Mouse (Mus musculus) liver, embryonic 16.5 days (tissue): ENCODE data around the gene Opcml. TPM values are rescaled to one million over a fixed set of nuclear protein-coding genes. Genes with fewer than 3 reads are reported as not detected.

Source experiments
- ATAC-seq: fragments of 200-750 bp; cut with Nextera tagmentation; 2 replicates; pipeline ENCODE4 v1.8.0; 2017; ENCODE audit warnings: low read depth, mild to moderate bottlenecking, moderate number of reproducible peaks, moderate library complexity
- H3K27ac ChIP-seq: fragments of 300-500 bp; sonication (generic); 2 replicates; pipeline ENCODE4 v1.5.1; 2014; ENCODE audit warnings: mild to moderate bottlenecking, low read length
- H3K27me3 ChIP-seq: fragments of 300-500 bp; sonication (generic); 2 replicates; pipeline ENCODE4 v1.6.1; 2014; ENCODE audit warnings: low read depth, low read length, mixed read lengths; ENCODE audit not compliant: control insufficient read depth, insufficient read depth
- H3K36me3 ChIP-seq: fragments of 300-500 bp; sonication (generic); 2 replicates; pipeline ENCODE4 v1.6.1; 2014; ENCODE audit warnings: mild to moderate bottlenecking; ENCODE audit not compliant: control insufficient read depth, insufficient read depth
- H3K4me1 ChIP-seq: fragments of 300-500 bp; sonication (generic); 2 replicates; pipeline ENCODE4 v1.6.1; 2014; ENCODE audit warnings: low read depth, low read length, mixed read lengths; ENCODE audit not compliant: control insufficient read depth
- H3K4me2 ChIP-seq: fragments of 300-500 bp; sonication (generic); 2 replicates; pipeline ENCODE4 v1.6.1; 2014; ENCODE audit warnings: low read depth, low read length, mixed read lengths
- H3K4me3 ChIP-seq: fragments of 300-500 bp; sonication (generic); 2 replicates; pipeline ENCODE4 v1.5.1; 2014; ENCODE audit warnings: low read depth, mild to moderate bottlenecking, low read length
- H3K9ac ChIP-seq: fragments of 300-500 bp; sonication (generic); 2 replicates; pipeline ENCODE4 v1.6.1; 2014; ENCODE audit warnings: low read depth, low read length
- H3K9me3 ChIP-seq: fragments of 300-500 bp; sonication (generic); replicated peaks from 2 replicates; pipeline ENCODE4 v1.6.1; 2016; ENCODE audit warnings: low read length; ENCODE audit not compliant: control insufficient read depth
- WGBS: fragments of 180-500 bp; shearing (Covaris S2); extraction: QIAGEN DNeasy Blood & Tissue Kit; methylation state at CpG from one replicate; pipeline ENCODE4 v1.1.7; 2014; ENCODE audit not compliant: insufficient replicate concordance; 5-methylcytosine and 5-hydroxymethylcytosine counted together
- polyA plus RNA-seq: library from polyadenylated mRNA; unstranded; fragments of >200 nt; fragmentation: Nextera tagmentation; extraction: Ambion mirVana; gene quantifications from 2 replicates; pipeline ENCODE4 v1.2.1, GENCODE M21; 2015

Gene Opcml
- polyA plus RNA-seq, 1 experiment from 2014 or later: 0.26 TPM

- H3K4me1 ChIP-seq: no peaks in the 10 kb centered on the region
- no peaks in the 10 kb centered on the region for H3K36me3 ChIP-seq
- H3K4me3 ChIP-seq: no peak overlapping the region
- H3K9me3 ChIP-seq: no peaks in the 10 kb centered on the region
- no peak overlapping the region for H3K9ac ChIP-seq
- no peak overlapping the region for H3K27ac ChIP-seq
- H3K4me2 ChIP-seq: no peak overlapping the region
- 36% methylated on average over 2 of the region's 2 CpGs for WGBS
- no peak for ATAC-seq
- no peaks in the 10 kb centered on the region for H3K27me3 ChIP-seq
Measured at GRCm38 (mm10) chr9:28571682-28572081, 781.1 kb downstream of the Opcml start.

GRCm38 (mm10) chr9:28572136-28572774 lies 781.7 kb downstream of the Opcml start:
- Histone ChIP-seq H3K27me3 (no peaks in the 10 kb centered on the region), H3K4me3 (no peak overlapping the region), H3K9ac (no peak overlapping the region), H3K4me2 (no peak overlapping the region), H3K4me1 (no peaks in the 10 kb centered on the region), H3K36me3 (no peaks in the 10 kb centered on the region), H3K27ac (no peak overlapping the region), H3K9me3 (no peaks in the 10 kb centered on the region)
- no peak for ATAC-seq
- WGBS: 68% methylated on average over 9 of the region's 9 CpGs

- H3K9ac ChIP-seq: no peak overlapping the region
- no peaks in the 10 kb centered on the region for H3K4me1 ChIP-seq
- H3K27me3 ChIP-seq: no peaks in the 10 kb centered on the region
- no peak overlapping the region for H3K27ac ChIP-seq
- no peaks in the 10 kb centered on the region for H3K9me3 ChIP-seq
- H3K4me3 ChIP-seq: no peak overlapping the region
- H3K4me2 ChIP-seq: no peak overlapping the region
- ATAC-seq: no peak
- no peaks in the 10 kb centered on the region for H3K36me3 ChIP-seq
Measured at GRCm38 (mm10) chr9:28578730-28579129, 788.2 kb downstream of the Opcml start.

- Histone ChIP-seq H3K4me1 (no peaks in the 10 kb centered on the region), H3K27ac (no peak overlapping the region), H3K4me3 (no peak overlapping the region), H3K9ac (no peak overlapping the region), H3K4me2 (no peak overlapping the region), H3K27me3 (no peaks in the 10 kb centered on the region), H3K36me3 (no peaks in the 10 kb centered on the region), H3K9me3 (no peaks in the 10 kb centered on the region)
- ATAC-seq: no peak
- 47% methylated on average over 3 of the region's 3 CpGs for WGBS
Measured at GRCm38 (mm10) chr9:28587253-28587652, 796.7 kb downstream of the Opcml start.

DNA sequence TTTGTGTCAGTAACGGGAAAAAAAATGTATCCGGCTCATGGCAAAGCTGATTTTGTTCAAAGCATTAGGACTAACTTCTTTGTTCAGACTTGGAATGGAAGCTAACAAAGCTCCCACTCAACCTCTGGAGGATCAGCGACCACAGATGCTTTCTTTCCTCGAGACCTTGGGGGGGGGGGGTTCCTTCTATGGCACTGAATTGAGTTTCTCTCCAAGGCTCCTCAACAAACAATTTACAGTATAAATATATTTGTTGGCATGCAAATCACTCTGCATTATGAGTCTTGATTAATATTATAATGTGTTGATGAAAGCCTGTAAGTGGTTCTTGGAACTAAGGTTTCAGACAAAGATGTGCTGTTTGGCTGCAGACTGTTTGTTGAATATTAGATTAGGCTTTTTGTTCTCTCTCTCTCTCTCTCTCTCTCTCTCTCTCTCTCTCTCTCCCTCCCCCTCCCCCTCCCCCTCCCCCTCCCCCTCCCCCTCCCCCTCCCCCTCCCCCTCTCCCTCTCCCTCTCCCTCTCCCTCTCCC lies 797.3 kb downstream of the Opcml start:
- ATAC-seq: no peak
- no peak overlapping the region for H3K27ac ChIP-seq
- no peaks in the 10 kb centered on the region for H3K4me1 ChIP-seq
- no peak overlapping the region for H3K9ac ChIP-seq
- no peaks in the 10 kb centered on the region for H3K27me3 ChIP-seq
- H3K4me2 ChIP-seq: no peak overlapping the region
- H3K9me3 ChIP-seq: no peaks in the 10 kb centered on the region
- H3K36me3 ChIP-seq: no peaks in the 10 kb centered on the region
- WGBS: 64% methylated on average over 4 of the region's 4 CpGs
- no peak overlapping the region for H3K4me3 ChIP-seq

GRCm38 (mm10) chr9:28588488-28588887 lies 797.9 kb downstream of the Opcml start:
- Histone ChIP-seq H3K27ac (no peak overlapping the region), H3K9me3 (no peaks in the 10 kb centered on the region), H3K4me1 (no peaks in the 10 kb centered on the region), H3K9ac (no peak overlapping the region), H3K27me3 (no peaks in the 10 kb centered on the region), H3K4me2 (no peak overlapping the region), H3K36me3 (no peaks in the 10 kb centered on the region), H3K4me3 (no peak overlapping the region)
- WGBS: 54% methylated on average over 1 of the region's 1 CpGs
- no peak for ATAC-seq

GRCm38 (mm10) chr9:28592208-28592607 lies 801.6 kb downstream of the Opcml start:
- WGBS: 44% methylated on average over 3 of the region's 3 CpGs
- Histone ChIP-seq H3K4me3 (no peak overlapping the region), H3K4me1 (no peaks in the 10 kb centered on the region), H3K9me3 (no peaks in the 10 kb centered on the region), H3K36me3 (no peaks in the 10 kb centered on the region), H3K27ac (no peak overlapping the region), H3K4me2 (no peak overlapping the region), H3K27me3 (no peaks in the 10 kb centered on the region), H3K9ac (no peak overlapping the region)
- ATAC-seq: no peak

DNA sequence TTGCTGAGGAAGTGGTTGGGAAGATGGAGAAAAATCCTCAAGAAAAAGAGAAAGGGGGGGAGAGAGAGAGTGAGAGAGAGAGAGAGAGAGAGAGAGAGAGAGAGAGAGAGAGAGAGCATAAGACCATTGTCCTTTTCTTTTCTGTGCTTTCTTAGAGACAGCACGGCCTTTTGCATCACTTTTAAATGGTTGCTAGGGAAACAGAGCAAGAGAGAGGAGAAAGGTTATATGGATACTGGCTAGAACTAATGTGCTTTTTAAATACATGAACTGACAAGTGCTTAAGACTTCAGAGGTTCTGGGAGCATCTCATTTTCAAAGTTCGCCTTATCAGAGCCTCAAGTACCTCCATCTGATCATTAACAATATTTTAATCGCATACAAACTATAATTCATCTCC lies 804.5 kb downstream of the Opcml start:
- H3K27ac ChIP-seq: no peak overlapping the region
- WGBS: 64% methylated on average over 3 of the region's 3 CpGs
- no peak for ATAC-seq
- H3K36me3 ChIP-seq: no peaks in the 10 kb centered on the region
- no peak overlapping the region for H3K9ac ChIP-seq
- no peaks in the 10 kb centered on the region for H3K27me3 ChIP-seq
- no peak overlapping the region for H3K4me2 ChIP-seq
- H3K9me3 ChIP-seq: no peaks in the 10 kb centered on the region
- no peak overlapping the region for H3K4me3 ChIP-seq
- H3K4me1 ChIP-seq: no peaks in the 10 kb centered on the region

DNA sequence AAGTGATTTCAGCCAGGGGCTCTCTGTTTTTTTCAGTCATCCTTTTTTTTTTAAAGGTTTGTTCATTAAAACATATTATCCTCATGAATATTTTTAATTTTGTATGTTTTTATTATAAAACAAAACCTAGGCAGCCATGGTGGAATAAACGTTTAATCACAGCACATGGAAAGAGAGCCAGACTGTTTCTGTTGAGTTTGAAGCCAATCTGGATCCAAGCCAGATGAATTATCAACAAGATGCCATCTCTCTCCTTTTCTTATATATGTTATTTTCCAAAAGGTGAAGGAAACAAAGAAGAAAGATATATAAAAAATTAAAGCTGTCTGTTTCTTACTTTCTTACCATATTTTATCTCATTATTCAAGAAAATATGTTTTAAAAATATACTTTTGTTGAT lies 815.0 kb downstream of the Opcml start:
- 48% methylated on average over 1 of the region's 1 CpGs for WGBS
- H3K4me3 ChIP-seq: no peak overlapping the region
- no peaks in the 10 kb centered on the region for H3K9me3 ChIP-seq
- H3K9ac ChIP-seq: no peak overlapping the region
- H3K36me3 ChIP-seq: no peaks in the 10 kb centered on the region
- no peak overlapping the region for H3K4me2 ChIP-seq
- H3K27ac ChIP-seq: no peak overlapping the region
- no peak for ATAC-seq
- H3K27me3 ChIP-seq: no peaks in the 10 kb centered on the region
- no peaks in the 10 kb centered on the region for H3K4me1 ChIP-seq
